Mouse (Mus musculus) megakaryocyte, embryonic 14.5 days (primary cell): ENCODE measurements around the gene Pla2g7.

Source experiments
- FLI1 ChIP-seq: IDR thresholded peaks from 2 replicates; pipeline ENCODE4 v1.6.1; 2012; ENCODE audit warnings: low read length, inconsistent platforms, mixed read lengths
- GATA1 ChIP-seq: IDR thresholded peaks from 3 replicates; pipeline ENCODE4 v1.6.1; 2012; ENCODE audit warnings: mixed read lengths, low read length, inconsistent platforms, borderline replicate concordance

- no peak for TF ChIP-seq GATA1
- TF ChIP-seq FLI1, result no peak
These were observed 72.9 kb downstream of the Pla2g7 start for GRCm38 (mm10) chr17:43640825-43641224.
